In genomic region chr10:18547381-18547780, GRCm38 (mm10) we compare ENCODE assay signal across 19 mouse cellular contexts. TPM values are rescaled to one million over a fixed set of nuclear protein-coding genes. Genes with fewer than 3 reads are reported as not detected.
DNase-seq lines count a peak whose midpoint lies in the region; ATAC-seq lines count a peak whose summit lies in the region.
"Had no signal": no experiment of that assay in that cellular context is flagged by ENCODE, and none has a peak within 500 bp of the region (broad histone marks: within the 10 kb centered on the region; RNA-seq: fewer than 3 reads in every experiment).

No protein-coding gene starts in this region.

- no peaks in the 10 kb centered on the region for H3K27me3 ChIP-seq in stomach, embryonic 16.5 days (ENCODE audit: control insufficient read depth, insufficient read depth, low read length)
- H3K27me3 ChIP-seq: embryonic facial prominence, embryonic 13.5 days; heart, embryonic 15.5 days had no signal

- no peaks in the 10 kb centered on the region for H3K36me3 ChIP-seq in stomach, embryonic 16.5 days (ENCODE audit: control insufficient read depth, insufficient read depth, low read length)
- H3K36me3 ChIP-seq: embryonic facial prominence, embryonic 13.5 days; forebrain, embryonic 12.5 days; heart, embryonic 15.5 days had no signal

- no peak overlapping the region for H3K9ac ChIP-seq in stomach, embryonic 16.5 days (ENCODE audit: low read length)
- H3K9ac ChIP-seq: embryonic facial prominence, embryonic 13.5 days; forebrain, embryonic 12.5 days; heart, embryonic 15.5 days had no signal

- H3K4me1 ChIP-seq in stomach, embryonic 16.5 days (ENCODE audit: control insufficient read depth, insufficient read depth, low read length): 0 out of 2 replicates have a peak, but pooled peaks cover 3% of the 10 kb centered on the region

- H3K9me3 ChIP-seq in stomach, embryonic 16.5 days (replicated peaks; ENCODE audit: control insufficient read depth, low read length): no peaks in the 10 kb centered on the region
- H3K9me3 ChIP-seq: embryonic facial prominence, embryonic 13.5 days; forebrain, embryonic 12.5 days; heart, embryonic 15.5 days had no signal

- 0 out of 2 replicates have a peak, but pooled peaks have one; percentile 16 for ATAC-seq in stomach, embryonic 16.5 days (ENCODE audit: insufficient read depth, low FRiP score)
- ATAC-seq: forebrain, embryonic 16.5 days had no signal

- WGBS in stomach, embryonic 16.5 days: 62% methylated on average over 4 of the region's 4 CpGs

- H3K4me2 ChIP-seq in stomach, embryonic 16.5 days (ENCODE audit: low read depth, low read length): no peak overlapping the region
- H3K4me2 ChIP-seq: embryonic facial prominence, embryonic 13.5 days; forebrain, embryonic 12.5 days; heart, embryonic 11.5 days; heart, embryonic 15.5 days had no signal

- peak overlapping the region; percentile 89 for H3K27ac ChIP-seq in stomach, embryonic 16.5 days (ENCODE audit: low read length)
- H3K27ac ChIP-seq: embryonic facial prominence, embryonic 13.5 days; forebrain, embryonic 12.5 days; heart, adult 2 months; heart, embryonic 15.5 days had no signal

- H3K4me3 ChIP-seq in stomach, embryonic 16.5 days (replicated peaks; ENCODE audit: low read length): no peak overlapping the region
- H3K4me3 ChIP-seq: embryonic facial prominence, embryonic 13.5 days; forebrain, embryonic 12.5 days; heart, adult 2 months; heart, embryonic 15.5 days had no signal

- peak; percentile 16 for DNase-seq in kidney, postnatal 10 days
- no peak for DNase-seq in kidney, adult 18-20 months
- peak; percentile 45 for DNase-seq in urinary bladder, postnatal 14 days (ENCODE audit: low spot score)
- DNase-seq in urinary bladder, adult 2 months (ENCODE audit: low spot score): no peak
- no peak for DNase-seq in yolk sac, embryonic 10.5 days (ENCODE audit: low spot score)
- DNase-seq: adrenal gland, adult 2 months; adrenal gland, postnatal 25 days; cerebellum, adult 18-20 months; cerebellum, adult 9-11 months; cerebellum, postnatal 36 days; gastrocnemius, postnatal 14 days; heart, adult 2 months; heart, postnatal 14 days had no signal

RNA-seq across cellular contexts. Expression of gene Hebp2, which starts 1.5 kb away (rescaled TPM):
- 24.7 and 26.9 TPM in 2 replicates for polyA plus RNA-seq in urinary bladder, adult 2 months (2012; rRNA removed)
- 56.3 and 82.2 TPM in 2 replicates for polyA plus RNA-seq in stomach, embryonic 16.5 days (2015; fragmentation: Nextera tagmentation; extraction: Ambion mirVana)

Comparison
In these comparisons a context has a peak if more than half of its experiments do, and no peak if none do; other contexts are left out.
1. DNase-seq: peak in kidney, postnatal 10 days (single experiment) and urinary bladder, postnatal 14 days (single experiment); none in kidney, adult 18-20 months (single experiment), urinary bladder, adult 2 months (single experiment) and yolk sac, embryonic 10.5 days (single experiment).